Mouse (Mus musculus) kidney, embryonic 15.5 days (tissue): ENCODE data around the gene Catsperz. TPM values are rescaled to one million over a fixed set of nuclear protein-coding genes. Genes with fewer than 3 reads are reported as not detected.
A peak's percentile ranks its signal among the peaks of the same experiment; 100 is the strongest.

Experiments used
- ATAC-seq: fragments of 200-750 bp; cut with Nextera tagmentation; replicated peaks from 2 replicates; pipeline ENCODE4 v1.8.0; 2017; ENCODE audit warnings: moderate TSS enrichment; ENCODE audit not compliant: low FRiP score
- H3K27ac ChIP-seq: fragments of 300-500 bp; sonication (generic); 2 replicates; pipeline ENCODE4 v1.5.1; 2015; ENCODE audit warnings: mild to moderate bottlenecking, inconsistent platforms
- H3K27me3 ChIP-seq: fragments of 300-500 bp; sonication (generic); 2 replicates; pipeline ENCODE4 v1.6.1; 2015; ENCODE audit warnings: inconsistent platforms
- H3K36me3 ChIP-seq: fragments of 300-500 bp; sonication (generic); 2 replicates; pipeline ENCODE4 v1.6.1; 2015; ENCODE audit warnings: inconsistent platforms
- H3K4me1 ChIP-seq: fragments of 300-500 bp; sonication (generic); 2 replicates; pipeline ENCODE4 v1.6.1; 2015; ENCODE audit warnings: inconsistent platforms
- H3K4me2 ChIP-seq: fragments of 300-500 bp; sonication (generic); 2 replicates; pipeline ENCODE4 v1.6.1; 2015; ENCODE audit warnings: moderate library complexity, mild to moderate bottlenecking, inconsistent platforms
- H3K4me3 ChIP-seq: fragments of 300-500 bp; sonication (generic); replicated peaks from 2 replicates; pipeline ENCODE4 v1.5.1; 2015; ENCODE audit warnings: mild to moderate bottlenecking, inconsistent platforms
- H3K9ac ChIP-seq: fragments of 300-500 bp; sonication (generic); 2 replicates; pipeline ENCODE4 v1.6.1; 2015; ENCODE audit warnings: mild to moderate bottlenecking, inconsistent platforms
- H3K9me3 ChIP-seq: fragments of 300-500 bp; sonication (generic); replicated peaks from 2 replicates; pipeline ENCODE4 v1.6.1; 2016; ENCODE audit warnings: inconsistent platforms
- WGBS: fragments of 180-500 bp; shearing (Covaris S2); methylation state at CpG from one replicate; pipeline ENCODE4 v1.1.7; 2015; ENCODE audit warnings: mixed read lengths; 5-methylcytosine and 5-hydroxymethylcytosine counted together
- polyA plus RNA-seq: library from polyadenylated mRNA; unstranded; fragments of >200 nt; fragmentation: Nextera tagmentation; extraction: Ambion mirVana; gene quantifications from 2 replicates; pipeline ENCODE4 v1.2.1, GENCODE M21; 2015

Gene Catsperz
- polyA plus RNA-seq, 1 experiment from 2014 or later, result 2.0 TPM

DNA sequence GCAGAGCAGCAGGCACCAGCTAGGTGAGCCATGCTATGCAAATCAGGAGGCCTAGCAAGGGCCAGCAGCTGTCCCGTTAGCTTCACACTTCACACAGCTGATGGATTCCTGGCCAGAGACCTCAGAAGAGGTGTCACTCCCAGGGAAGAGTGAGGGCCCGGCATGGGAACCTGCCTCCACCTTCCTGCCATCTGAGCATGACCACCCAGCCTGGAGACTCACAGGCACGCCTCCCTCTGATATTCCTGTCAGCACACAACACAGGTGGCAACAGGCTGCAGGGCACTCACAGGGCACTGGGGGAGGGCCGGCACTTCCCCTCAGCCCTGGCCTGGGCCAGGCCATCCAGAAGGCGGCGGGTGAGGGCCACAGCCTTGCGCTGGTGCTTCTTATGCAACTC lies 30.2 kb upstream of the Catsperz start:
- H3K4me3 ChIP-seq, result no peak overlapping the region
- H3K9me3 ChIP-seq, result no peaks in the 10 kb centered on the region
- peaks cover 16% of the 10 kb centered on the region for H3K4me1 ChIP-seq
- 76% methylated on average over 7 of the region's 7 CpGs for WGBS
- H3K27ac ChIP-seq, result no peak overlapping the region
- no peak for ATAC-seq
- H3K9ac ChIP-seq, result no peak overlapping the region
- H3K36me3 ChIP-seq, result peaks cover 68% of the 10 kb centered on the region
- no peak overlapping the region for H3K4me2 ChIP-seq
- H3K27me3 ChIP-seq, result no peaks in the 10 kb centered on the region

DNA sequence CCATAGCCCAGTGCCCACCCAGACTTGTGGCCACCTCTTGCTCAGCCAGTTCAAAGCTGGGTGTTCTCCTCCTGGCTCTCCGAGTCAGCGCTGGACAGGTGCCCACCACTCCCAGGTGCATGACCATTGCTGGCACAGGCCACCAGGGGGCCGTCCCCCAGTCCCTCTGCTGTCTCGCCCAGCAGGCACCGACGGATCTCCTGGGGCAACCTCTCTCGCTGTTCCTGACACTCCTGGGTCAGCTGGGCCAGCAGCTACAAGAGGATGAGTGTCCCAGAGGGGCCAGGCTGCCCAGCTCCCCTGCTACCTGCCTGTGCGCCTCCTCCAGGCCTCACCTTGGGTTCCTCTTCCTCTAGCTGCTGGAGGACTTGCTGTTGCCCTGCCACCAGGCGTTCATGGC lies 28.9 kb upstream of the Catsperz start:
- peaks cover 54% of the 10 kb centered on the region for H3K36me3 ChIP-seq
- no peak overlapping the region for H3K4me2 ChIP-seq
- peaks cover 29% of the 10 kb centered on the region for H3K4me1 ChIP-seq
- H3K9ac ChIP-seq, result no peak overlapping the region
- no peaks in the 10 kb centered on the region for H3K9me3 ChIP-seq
- 50% methylated on average over 9 of the region's 9 CpGs for WGBS
- H3K4me3 ChIP-seq, result no peak overlapping the region
- no peak overlapping the region for H3K27ac ChIP-seq
- no peaks in the 10 kb centered on the region for H3K27me3 ChIP-seq
- ATAC-seq, result no peak

DNA sequence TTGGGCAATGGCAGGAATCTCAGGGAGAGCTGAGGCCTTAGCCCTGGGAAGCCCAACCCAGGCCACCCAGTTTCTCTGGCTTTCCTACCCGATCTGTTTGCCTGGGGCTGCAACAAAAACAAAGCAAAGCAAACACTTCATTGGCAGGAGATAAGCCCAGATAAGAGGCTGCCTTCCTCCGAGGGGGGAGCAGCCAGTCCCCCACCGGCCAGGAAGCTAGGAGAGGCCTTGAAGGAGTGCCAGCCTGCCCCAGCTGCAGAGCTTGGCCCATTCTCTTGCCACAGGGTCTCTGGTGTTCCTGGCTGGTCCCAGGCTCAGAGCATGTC lies 27.5 kb upstream of the Catsperz start:
- H3K9ac ChIP-seq, result peak overlapping the region; percentile 68
- peak overlapping the region; percentile 54 for H3K4me3 ChIP-seq

DNA sequence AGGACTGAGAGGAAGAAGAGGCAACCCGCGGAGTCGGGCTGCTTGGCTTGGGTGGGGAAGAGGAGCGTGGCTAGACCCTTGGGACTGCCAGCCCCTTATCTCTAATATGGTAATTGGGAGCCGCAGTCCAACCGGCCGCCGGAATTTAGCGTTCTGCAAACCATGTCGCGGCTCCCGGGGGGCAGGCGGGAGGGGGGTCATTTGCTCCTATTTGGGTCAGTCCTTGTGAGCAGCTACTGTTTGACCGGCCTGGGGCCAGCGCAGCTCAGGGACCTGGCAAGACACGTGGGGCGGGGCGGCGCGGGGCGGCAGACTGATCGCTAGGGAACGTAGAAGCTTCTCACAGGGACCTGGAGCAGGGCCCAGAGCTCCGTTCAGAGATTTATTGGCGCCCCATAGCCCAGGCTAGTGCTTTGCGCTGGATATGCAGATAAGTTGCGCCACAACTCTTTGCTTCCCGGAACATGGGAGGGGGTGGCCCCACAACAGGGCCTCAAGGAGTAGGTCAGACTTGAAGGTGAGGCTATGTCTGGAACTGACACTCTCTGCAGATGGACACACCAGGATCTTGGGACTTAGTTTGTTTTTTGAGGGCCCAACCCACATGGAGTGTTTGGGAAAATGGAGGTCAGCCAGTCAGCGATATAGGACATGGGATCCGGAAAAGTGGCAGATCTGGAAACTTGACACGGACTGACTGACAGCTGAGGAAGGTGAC lies 27.0 kb upstream of the Catsperz start:
- no peaks in the 10 kb centered on the region for H3K27me3 ChIP-seq
- 1% methylated on average over 31 of the region's 31 CpGs for WGBS
- peak; percentile 40 for ATAC-seq
- peak overlapping the region; percentile 96 for H3K27ac ChIP-seq
- H3K4me3 ChIP-seq, result peak overlapping the region; percentile 54
- H3K9ac ChIP-seq, result peak overlapping the region; percentile 68
- peaks cover 37% of the 10 kb centered on the region for H3K36me3 ChIP-seq
- peaks cover 29% of the 10 kb centered on the region for H3K4me1 ChIP-seq
- H3K4me2 ChIP-seq, result peak overlapping the region; percentile 92
- no peaks in the 10 kb centered on the region for H3K9me3 ChIP-seq

More for the DNA sequence above, 27.5 kb upstream of the Catsperz start:
- 8% methylated on average over 3 of the region's 3 CpGs for WGBS
- 0 out of 2 replicates have a peak, but pooled peaks have one; percentile 10 for ATAC-seq
- Histone ChIP-seq H3K36me3 (peaks cover 41% of the 10 kb centered on the region), H3K4me1 (peaks cover 29% of the 10 kb centered on the region), H3K27ac (peak overlapping the region; percentile 96), H3K9me3 (no peaks in the 10 kb centered on the region), H3K27me3 (no peaks in the 10 kb centered on the region), H3K4me2 (peak overlapping the region; percentile 92)

DNA sequence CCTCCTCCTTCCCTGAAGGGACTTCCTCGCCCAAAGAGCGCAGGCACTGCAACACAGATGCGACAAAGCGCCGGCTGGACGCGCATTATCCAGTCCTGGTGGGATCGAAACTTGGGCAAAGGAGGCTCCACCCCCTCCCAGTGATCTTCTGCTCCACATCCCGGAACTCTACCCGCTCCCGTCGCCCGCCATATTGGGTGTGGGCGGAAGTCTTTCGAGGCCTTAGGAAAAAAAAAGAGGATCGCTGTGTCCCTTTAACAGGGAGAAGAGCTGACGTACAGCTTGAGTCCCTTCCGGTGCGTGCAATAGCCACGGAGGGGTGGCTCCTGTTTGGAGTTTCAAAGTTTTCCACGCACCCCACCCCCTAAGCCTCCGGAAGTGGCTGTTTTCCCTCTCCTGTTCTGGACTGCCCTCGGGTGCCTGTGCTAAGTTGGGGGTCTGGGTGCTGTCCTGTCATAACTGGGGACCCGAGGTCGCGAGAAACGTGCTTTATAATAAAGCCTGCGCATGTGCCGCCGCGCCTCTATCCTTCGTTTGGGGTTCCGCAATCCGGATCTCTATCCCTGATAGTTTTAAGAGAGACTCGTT lies 26.3 kb upstream of the Catsperz start:
- peak overlapping the region; percentile 54 for H3K4me3 ChIP-seq
- H3K4me2 ChIP-seq, result peak overlapping the region; percentile 92
- peak overlapping the region; percentile 68 for H3K9ac ChIP-seq
- H3K27me3 ChIP-seq, result no peaks in the 10 kb centered on the region
- no peaks in the 10 kb centered on the region for H3K9me3 ChIP-seq
- peak overlapping the region; percentile 96 for H3K27ac ChIP-seq
- H3K4me1 ChIP-seq, result peaks cover 29% of the 10 kb centered on the region
- H3K36me3 ChIP-seq, result peaks cover 35% of the 10 kb centered on the region
- peak; percentile 81 for ATAC-seq
- under 1% methylated on average over 35 of the region's 35 CpGs for WGBS

DNA sequence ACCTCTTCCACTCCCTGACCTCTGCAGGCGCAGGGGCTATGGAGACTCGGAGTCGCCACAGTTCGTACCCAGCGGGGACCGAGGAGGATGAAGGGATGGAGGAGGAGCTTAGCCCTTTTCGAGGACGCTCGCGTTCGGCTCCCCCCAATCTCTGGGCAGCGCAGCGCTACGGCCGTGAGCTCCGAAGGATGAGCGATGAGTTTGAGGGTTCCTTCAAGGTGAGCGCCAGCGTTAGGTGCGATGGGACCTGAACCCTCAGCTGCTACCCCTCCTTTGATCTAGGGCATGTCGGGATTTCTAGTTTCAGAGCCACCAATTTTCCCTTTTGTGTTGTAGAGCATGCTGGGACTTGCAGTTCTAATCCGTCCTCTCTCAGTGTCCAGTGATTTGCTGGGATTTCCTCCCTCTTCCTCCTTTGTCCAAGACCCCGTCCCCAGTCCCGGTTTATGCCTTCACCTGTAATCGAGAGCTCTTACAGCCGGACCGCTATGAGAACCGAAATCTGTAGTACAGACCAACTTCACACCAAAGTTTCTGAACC lies 25.5 kb upstream of the Catsperz start:
- H3K27ac ChIP-seq, result peak overlapping the region; percentile 96
- H3K4me3 ChIP-seq, result peak overlapping the region; percentile 54
- H3K4me1 ChIP-seq, result peaks cover 29% of the 10 kb centered on the region
- H3K4me2 ChIP-seq, result peak overlapping the region; percentile 92
- no peaks in the 10 kb centered on the region for H3K27me3 ChIP-seq
- peak; percentile 38 for ATAC-seq
- peak overlapping the region; percentile 68 for H3K9ac ChIP-seq
- H3K36me3 ChIP-seq, result peaks cover 32% of the 10 kb centered on the region
- WGBS, result under 1% methylated on average over 28 of the region's 28 CpGs
- H3K9me3 ChIP-seq, result no peaks in the 10 kb centered on the region

DNA sequence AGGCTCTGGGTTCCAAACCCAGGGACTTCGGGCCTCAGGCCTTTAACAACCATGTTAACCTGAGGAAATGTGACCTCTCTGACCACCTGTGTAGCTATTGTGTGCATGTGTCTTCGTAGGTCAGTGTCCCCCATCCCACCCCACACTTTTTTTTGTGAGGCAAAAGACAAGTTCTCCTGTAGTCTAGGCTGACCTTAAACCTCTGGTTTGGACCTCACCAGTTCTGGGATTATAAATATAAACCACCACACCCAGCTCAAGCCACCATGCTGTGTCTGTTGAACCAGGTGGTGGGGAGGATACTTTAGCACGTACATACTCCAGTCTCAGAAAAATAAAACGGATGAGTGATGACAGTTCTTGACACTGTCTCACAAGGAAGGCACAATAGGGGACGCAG lies 24.8 kb upstream of the Catsperz start:
- Histone ChIP-seq H3K36me3 (peaks cover 26% of the 10 kb centered on the region), H3K9me3 (no peaks in the 10 kb centered on the region), H3K4me2 (peak overlapping the region; percentile 92), H3K27ac (peak overlapping the region; percentile 96), H3K4me1 (peaks cover 29% of the 10 kb centered on the region), H3K4me3 (peak overlapping the region; percentile 54), H3K9ac (peak overlapping the region; percentile 68; the same call in 1 of the 2 replicates), H3K27me3 (no peaks in the 10 kb centered on the region)
- no peak for ATAC-seq
- 54% methylated on average over 5 of the region's 5 CpGs for WGBS

DNA sequence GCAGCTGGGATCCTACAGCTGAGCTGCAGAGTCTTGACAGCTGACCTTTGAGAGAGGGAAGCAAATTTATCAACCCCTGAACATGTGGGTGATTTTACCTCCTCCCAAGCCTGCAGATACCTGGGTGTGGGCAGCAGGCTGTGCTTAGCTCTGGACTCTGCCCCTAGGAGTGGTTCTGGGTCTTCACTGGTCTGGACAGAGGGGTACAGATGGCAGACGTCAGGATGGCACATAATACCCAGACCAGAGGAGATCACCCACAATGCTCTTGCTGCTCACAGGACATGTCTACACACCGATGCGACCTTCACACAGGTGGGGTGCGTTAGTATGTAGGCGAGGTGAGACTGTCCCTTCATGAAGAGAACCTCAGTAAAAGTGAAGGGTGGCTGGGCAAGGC lies 24.4 kb upstream of the Catsperz start:
- H3K27ac ChIP-seq, result 0 out of 2 replicates have a peak overlapping the region, but pooled peaks have one; percentile 16
- H3K9ac ChIP-seq, result no peak overlapping the region
- H3K36me3 ChIP-seq, result peaks cover 26% of the 10 kb centered on the region
- 0 out of 2 replicates have a peak overlapping the region, but pooled peaks have one; percentile 54 for H3K4me3 ChIP-seq
- H3K4me2 ChIP-seq, result peak overlapping the region; percentile 92; the same call in 1 of the 2 replicates
- no peaks in the 10 kb centered on the region for H3K9me3 ChIP-seq
- ATAC-seq, result no peak
- no peaks in the 10 kb centered on the region for H3K27me3 ChIP-seq
- 85% methylated on average over 5 of the region's 5 CpGs for WGBS
- peaks cover 29% of the 10 kb centered on the region for H3K4me1 ChIP-seq

DNA sequence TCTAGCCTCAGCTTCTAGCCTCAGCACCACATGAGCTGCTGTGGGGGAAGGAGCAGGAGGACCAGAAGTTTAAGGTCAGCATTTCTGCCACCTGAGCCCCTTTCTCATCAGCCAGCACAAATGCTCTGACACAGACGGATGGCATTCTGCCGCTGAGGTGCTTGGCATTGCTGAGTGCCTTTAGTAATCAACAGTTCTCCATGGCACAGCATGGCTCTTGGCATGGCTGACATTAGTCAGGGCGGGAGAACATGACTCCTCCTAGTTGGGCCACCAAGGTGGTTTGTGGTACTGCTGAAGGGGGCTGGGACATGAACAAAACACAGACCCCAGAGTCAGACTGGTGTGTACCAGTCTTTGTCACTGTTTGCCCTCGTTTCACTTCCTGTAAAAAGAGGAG lies 23.0 kb upstream of the Catsperz start:
- Histone ChIP-seq H3K36me3 (peaks cover 17% of the 10 kb centered on the region; the same call in 1 of the 2 replicates), H3K27me3 (no peaks in the 10 kb centered on the region), H3K4me1 (peaks cover 32% of the 10 kb centered on the region), H3K4me2 (no peak overlapping the region), H3K27ac (no peak overlapping the region), H3K4me3 (no peak overlapping the region), H3K9ac (no peak overlapping the region), H3K9me3 (no peaks in the 10 kb centered on the region)
- 80% methylated on average over 4 of the region's 4 CpGs for WGBS
- ATAC-seq, result no peak

DNA sequence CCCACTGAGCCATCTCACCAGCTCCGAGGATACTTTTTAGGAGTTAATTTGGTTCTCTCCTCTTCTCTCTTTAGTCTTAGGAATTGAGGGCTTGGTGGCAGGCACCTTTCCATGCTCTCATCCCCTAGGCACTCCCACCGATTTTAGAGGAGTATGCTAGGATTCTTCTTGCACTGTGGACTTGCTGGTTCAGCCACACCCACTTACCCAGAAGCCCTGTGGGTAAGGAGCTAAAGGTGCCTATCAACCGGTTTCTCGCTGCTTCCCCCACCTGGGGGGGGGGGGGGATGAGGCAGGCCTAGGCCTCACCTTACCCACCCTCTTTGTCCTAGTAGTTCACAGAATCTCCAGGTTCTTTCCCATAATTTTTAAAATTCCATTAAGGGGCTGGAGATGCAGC lies 22.6 kb upstream of the Catsperz start:
- Histone ChIP-seq H3K4me2 (no peak overlapping the region), H3K9ac (no peak overlapping the region), H3K27ac (no peak overlapping the region), H3K27me3 (no peaks in the 10 kb centered on the region), H3K4me1 (peaks cover 32% of the 10 kb centered on the region), H3K9me3 (no peaks in the 10 kb centered on the region), H3K4me3 (no peak overlapping the region), H3K36me3 (peaks cover 17% of the 10 kb centered on the region; the same call in 1 of the 2 replicates)
- no peak for ATAC-seq
- WGBS, result 56% methylated on average over 4 of the region's 4 CpGs

DNA sequence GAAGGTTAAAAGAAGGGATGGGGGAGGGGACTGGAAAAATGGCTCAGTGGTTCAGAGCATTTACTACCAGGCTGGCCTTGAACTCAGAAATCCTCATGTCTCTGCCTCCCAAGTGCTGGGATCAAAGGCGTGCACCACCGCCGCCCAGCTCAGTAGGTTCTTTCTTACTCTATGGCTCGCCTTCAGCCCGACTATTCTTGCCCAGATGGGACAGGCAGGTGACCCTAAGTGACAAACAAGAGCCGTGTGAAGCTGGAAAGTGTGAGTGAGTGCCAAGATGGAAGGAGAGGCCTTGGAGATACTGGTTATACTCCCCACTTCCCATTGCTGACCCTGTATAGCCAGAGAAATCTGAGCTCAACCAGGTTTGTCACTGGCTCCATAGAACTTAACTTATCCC lies 18.5 kb upstream of the Catsperz start:
- ATAC-seq, result no peak
- Histone ChIP-seq H3K27ac (no peak overlapping the region), H3K36me3 (peaks cover 17% of the 10 kb centered on the region; the same call in 1 of the 2 replicates), H3K9me3 (no peaks in the 10 kb centered on the region), H3K4me2 (no peak overlapping the region), H3K4me1 (peaks cover 25% of the 10 kb centered on the region), H3K9ac (no peak overlapping the region), H3K27me3 (no peaks in the 10 kb centered on the region), H3K4me3 (no peak overlapping the region)
- 93% methylated on average over 6 of the region's 6 CpGs for whole genome bisulfite sequencing

DNA sequence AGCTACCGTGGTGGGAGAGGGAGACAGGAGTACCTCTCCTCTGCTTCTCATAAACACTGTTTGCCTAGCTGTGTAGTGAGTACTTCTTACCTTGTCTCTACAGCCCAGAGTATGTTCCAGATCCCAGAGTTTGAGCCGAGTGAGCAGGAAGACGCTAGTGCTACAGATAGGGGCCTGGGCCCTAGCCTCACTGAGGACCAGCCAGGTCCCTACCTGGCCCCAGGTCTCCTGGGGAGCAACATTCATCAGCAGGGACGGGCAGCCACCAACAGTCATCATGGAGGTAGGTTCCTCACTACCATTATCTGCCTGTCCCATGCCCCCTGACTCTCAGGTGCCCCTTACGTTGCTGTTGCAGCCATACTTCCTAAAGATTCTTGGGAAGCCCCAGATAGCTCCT lies 17.6 kb upstream of the Catsperz start:
- no peaks in the 10 kb centered on the region for H3K9me3 ChIP-seq
- H3K4me2 ChIP-seq, result peak overlapping the region; percentile 94
- 27% methylated on average over 5 of the region's 5 CpGs for WGBS
- ATAC-seq, result no peak
- H3K4me1 ChIP-seq, result peaks cover 31% of the 10 kb centered on the region
- peak overlapping the region; percentile 99 for H3K27ac ChIP-seq
- peak overlapping the region; percentile 93 for H3K9ac ChIP-seq
- H3K36me3 ChIP-seq, result peaks cover 17% of the 10 kb centered on the region; the same call in 1 of the 2 replicates
- H3K4me3 ChIP-seq, result peak overlapping the region; percentile 88
- no peaks in the 10 kb centered on the region for H3K27me3 ChIP-seq
